Comparison of ENCODE assay signal across 8 mouse cellular contexts in genomic region chr2:36135887-36136286, GRCm38 (mm10). TPM values are rescaled to one million over a fixed set of nuclear protein-coding genes. Genes with fewer than 3 reads are reported as not detected.
DNase-seq lines count a peak whose midpoint lies in the region; ATAC-seq and TF ChIP-seq lines count a peak whose summit lies in the region.

No protein-coding gene starts in this region.

- no peaks in the 10 kb centered on the region for H3K9me3 ChIP-seq in limb, embryonic 15.5 days

- H3K27me3 ChIP-seq in cerebellum, adult 2 months (ENCODE audit: control insufficient read depth, insufficient read depth, low read length): no peaks in the 10 kb centered on the region
- no peaks in the 10 kb centered on the region for H3K27me3 ChIP-seq in testis, adult 2 months (ENCODE audit: control insufficient read depth, insufficient read depth, low read length)
- no peaks in the 10 kb centered on the region for H3K27me3 ChIP-seq in limb, embryonic 15.5 days

- no peak for TF ChIP-seq POLR2A in cerebellum, adult 2 months (IDR thresholded peaks at IDR 0.05; ENCODE audit: borderline replicate concordance, insufficient read depth, low read length)
- TF ChIP-seq POLR2A in testis, adult 2 months (IDR thresholded peaks at IDR 0.05; ENCODE audit: control insufficient read depth, low read depth, low read length): no peak

- DNase-seq in cerebellum, adult 2 months: no peak
- DNase-seq in cerebellum, adult 18-20 months: no peak
- no peak for DNase-seq in testis, postnatal 14 days (ENCODE audit: low spot score)
- DNase-seq in adrenal gland, postnatal 14 days: no peak
- no peak for DNase-seq in layer of hippocampus, postnatal 25 days (ENCODE audit: extremely low spot score in 1 of 2, low spot score in 1 of 2)
- DNase-seq in gastrocnemius, postnatal 14 days: no peak

- 1% methylated on average over 4 of the region's 4 CpGs for WGBS in cerebellum, adult 2 months
- 0% methylated on average over 4 of the region's 4 CpGs for WGBS in limb, embryonic 15.5 days

- no peaks in the 10 kb centered on the region; the same call in 1 of the 2 replicates for H3K4me1 ChIP-seq in cerebellum, adult 2 months (ENCODE audit: control insufficient read depth, insufficient read depth, low read length)
- no peaks in the 10 kb centered on the region for H3K4me1 ChIP-seq in testis, adult 2 months (ENCODE audit: control insufficient read depth, insufficient read depth, low read length)
- H3K4me1 ChIP-seq in limb, embryonic 15.5 days: peaks cover 13% of the 10 kb centered on the region; the same call in 1 of the 2 replicates

- peak overlapping the region; percentile 94 for H3K27ac ChIP-seq in cerebellum, adult 2 months (ENCODE audit: insufficient read depth, low read length)
- peak overlapping the region; percentile 98 for H3K27ac ChIP-seq in testis, adult 2 months (ENCODE audit: control insufficient read depth, insufficient read depth, low read depth, low read length)
- H3K27ac ChIP-seq in limb, embryonic 15.5 days: peak overlapping the region; percentile 92

- intact Hi-C loops in gastrocnemius, postnatal 14 days (cut with DNase I; ENCODE audit: low total_unique reads): no loop called here

- no peaks in the 10 kb centered on the region; the same call in 1 of the 2 replicates for H3K36me3 ChIP-seq in testis, adult 2 months (ENCODE audit: control insufficient read depth, insufficient read depth, low read length)
- H3K36me3 ChIP-seq in limb, embryonic 15.5 days: peaks cover 30% of the 10 kb centered on the region

- peak overlapping the region; percentile 92 for H3K4me3 ChIP-seq in cerebellum, adult 2 months (replicated peaks; ENCODE audit: insufficient read depth, low read depth, low read length)
- H3K4me3 ChIP-seq in testis, adult 2 months (ENCODE audit: control insufficient read depth, low read depth, low read length): peak overlapping the region; percentile 99
- H3K4me3 ChIP-seq in limb, embryonic 15.5 days: peak overlapping the region; percentile 85

- no peak for ATAC-seq in limb, embryonic 15.5 days (ENCODE audit: insufficient number of reproducible peaks, low FRiP score, low TSS enrichment, low read depth)

- no peak for TF ChIP-seq CTCF in cerebellum, adult 2 months (IDR thresholded peaks at IDR 0.05; ENCODE audit: borderline replicate concordance, insufficient read depth, low read depth, low read length)
- no peak for TF ChIP-seq CTCF in testis, adult 2 months (IDR thresholded peaks at IDR 0.05; ENCODE audit: control insufficient read depth, insufficient read depth, insufficient replicate concordance, low read depth, low read length)

- peak overlapping the region; percentile 81 for H3K9ac ChIP-seq in limb, embryonic 15.5 days

- H3K4me2 ChIP-seq in limb, embryonic 15.5 days: peak overlapping the region; percentile 58

RNA-seq across cellular contexts. Expression of gene Mrrf, which starts 0.3 kb away (rescaled TPM):
- 25.1 and 31.2 TPM in 2 replicates for polyA plus RNA-seq in cerebellum, adult 2 months (2012; rRNA removed)
- polyA plus RNA-seq in testis, adult 2 months (2012; rRNA removed): 70.8 and 78.5 TPM in 2 replicates
- polyA plus RNA-seq in limb, embryonic 15.5 days (2015; fragmentation: Nextera tagmentation; extraction: Ambion mirVana): 27.3 and 30.1 TPM in 2 replicates
- total RNA-seq in adrenal gland, postnatal 14 days (2021): 26.0 and 27.0 TPM in 2 replicates
- total RNA-seq in layer of hippocampus, postnatal 25 days (2021): 10 to 100 TPM; 16.7 to 17.0 TPM
- total RNA-seq in gastrocnemius, postnatal 14 days (2021): 10 to 100 TPM; 14.8 to 18.7 TPM

RNA-seq across cellular contexts. Expression of gene Rbm18, which starts 0.7 kb away (rescaled TPM):
- polyA plus RNA-seq in cerebellum, adult 2 months (2012; rRNA removed): 48.9 and 51.7 TPM in 2 replicates
- polyA plus RNA-seq in testis, adult 2 months (2012; rRNA removed): 11.5 and 14.2 TPM in 2 replicates
- 68.7 and 69.3 TPM in 2 replicates for polyA plus RNA-seq in limb, embryonic 15.5 days (2015; fragmentation: Nextera tagmentation; extraction: Ambion mirVana)
- 27.3 and 27.4 TPM in 2 replicates for total RNA-seq in adrenal gland, postnatal 14 days (2021)
- 10 to 100 TPM; 48.1 to 51.6 TPM for total RNA-seq in layer of hippocampus, postnatal 25 days (2021)
- 10 to 100 TPM; 29.6 to 30.9 TPM for total RNA-seq in gastrocnemius, postnatal 14 days (2021)

RNA-seq across cellular contexts. Expression of gene Lhx6, which starts 30.7 kb away (rescaled TPM):
- 0.13 and 0.24 TPM in 2 replicates for polyA plus RNA-seq in cerebellum, adult 2 months (2012; rRNA removed)
- 3.9 and 5.3 TPM in 2 replicates for polyA plus RNA-seq in testis, adult 2 months (2012; rRNA removed)
- 0.65 and 0.92 TPM in 2 replicates for polyA plus RNA-seq in limb, embryonic 15.5 days (2015; fragmentation: Nextera tagmentation; extraction: Ambion mirVana)
- 5.4 and 7.2 TPM in 2 replicates for total RNA-seq in adrenal gland, postnatal 14 days (2021)
- total RNA-seq in layer of hippocampus, postnatal 25 days (2021): 10 to 100 TPM; 15.7 to 16.8 TPM
- 1 to 10 TPM; 3.6 to 4.5 TPM for total RNA-seq in gastrocnemius, postnatal 14 days (2021)
